Comparison of ENCODE assay signal across 31 mouse cellular contexts in the genomic region with DNA sequence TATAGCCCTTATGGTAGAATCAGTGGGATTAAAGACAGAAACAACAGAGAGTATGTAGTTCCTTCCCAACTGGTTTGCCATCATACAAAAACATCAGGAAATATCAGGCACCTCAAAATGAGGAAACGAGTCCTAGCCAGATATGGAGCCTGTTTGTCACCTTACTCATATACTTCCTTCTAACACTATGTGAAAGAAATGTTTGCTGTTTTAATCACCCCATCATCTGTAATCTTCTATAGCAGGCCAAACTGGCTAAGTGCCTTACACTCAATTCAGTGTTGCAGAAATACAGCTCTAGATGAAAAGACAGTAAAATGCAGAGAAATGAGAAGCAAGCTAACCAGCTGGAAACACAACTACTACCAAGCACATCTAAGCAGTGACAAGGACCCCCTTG.
"Had no signal": no experiment of that assay in that cellular context is flagged by ENCODE, and none has a peak within 500 bp of the region (broad histone marks: within the 10 kb centered on the region; RNA-seq: fewer than 3 reads in every experiment).

No protein-coding gene starts in this region.

- ATAC-seq: liver, embryonic 12.5 days; liver, postnatal 0 days; lung, postnatal 0 days; midbrain, embryonic 13.5 days; midbrain, embryonic 15.5 days; midbrain, embryonic 16.5 days had no signal

- H3K27ac ChIP-seq: limb, embryonic 10.5 days; limb, embryonic 12.5 days; limb, embryonic 13.5 days; limb, embryonic 15.5 days; liver, embryonic 12.5 days; liver, embryonic 13.5 days; liver, embryonic 14.5 days; liver, embryonic 15.5 days; lung, embryonic 15.5 days; macrophage; midbrain, embryonic 10.5 days; midbrain, embryonic 12.5 days; midbrain, embryonic 13.5 days; midbrain, embryonic 15.5 days had no signal

- H3K27me3 ChIP-seq: limb, embryonic 12.5 days; limb, embryonic 13.5 days; limb, embryonic 15.5 days; liver, embryonic 12.5 days; liver, embryonic 13.5 days; liver, embryonic 15.5 days; lung, embryonic 15.5 days; megakaryocyte, embryonic 14.5 days; midbrain, embryonic 12.5 days; midbrain, embryonic 13.5 days; midbrain, embryonic 15.5 days had no signal

- DNase-seq: left cerebral cortex, postnatal 4 days; liver; liver, embryonic 13.5 days; liver, postnatal 0 days; lung, adult 18-20 months; lung, adult 2 months; lung, embryonic 14.5 days; lung, postnatal 10 days; lung, postnatal 14 days; lung, postnatal 36 days; lung, postnatal 4 days; midbrain, embryonic 14.5 days had no signal

- H3K9me3 ChIP-seq: limb, embryonic 10.5 days; limb, embryonic 12.5 days; limb, embryonic 13.5 days; limb, embryonic 15.5 days; liver, embryonic 12.5 days; liver, embryonic 13.5 days; liver, embryonic 15.5 days; lung, embryonic 15.5 days; megakaryocyte, embryonic 14.5 days; midbrain, embryonic 10.5 days; midbrain, embryonic 12.5 days; midbrain, embryonic 13.5 days; midbrain, embryonic 15.5 days had no signal

- H3K9ac ChIP-seq: limb, embryonic 12.5 days; limb, embryonic 13.5 days; limb, embryonic 15.5 days; liver, embryonic 12.5 days; liver, embryonic 13.5 days; liver, embryonic 14.5 days; liver, embryonic 15.5 days; liver, postnatal 0 days; lung, embryonic 14.5 days; lung, embryonic 15.5 days; midbrain, embryonic 12.5 days; midbrain, embryonic 13.5 days; midbrain, embryonic 15.5 days had no signal

- H3K4me1 ChIP-seq: limb, embryonic 10.5 days; limb, embryonic 12.5 days; limb, embryonic 13.5 days; limb, embryonic 15.5 days; liver, embryonic 12.5 days; liver, embryonic 13.5 days; liver, embryonic 15.5 days; lung, embryonic 15.5 days; midbrain, embryonic 10.5 days; midbrain, embryonic 12.5 days; midbrain, embryonic 13.5 days; midbrain, embryonic 15.5 days had no signal

- H3K36me3 ChIP-seq: limb, embryonic 10.5 days; limb, embryonic 12.5 days; limb, embryonic 13.5 days; limb, embryonic 15.5 days; liver, embryonic 12.5 days; liver, embryonic 13.5 days; liver, embryonic 15.5 days; lung, embryonic 15.5 days; midbrain, embryonic 10.5 days; midbrain, embryonic 12.5 days; midbrain, embryonic 13.5 days; midbrain, embryonic 15.5 days had no signal

- H3K4me3 ChIP-seq: limb, embryonic 10.5 days; limb, embryonic 12.5 days; limb, embryonic 13.5 days; limb, embryonic 15.5 days; liver, embryonic 12.5 days; liver, embryonic 13.5 days; liver, embryonic 15.5 days; lung, embryonic 15.5 days; midbrain, embryonic 10.5 days; midbrain, embryonic 12.5 days; midbrain, embryonic 13.5 days; midbrain, embryonic 15.5 days; myocyte had no signal

- H3K4me2 ChIP-seq: limb, embryonic 12.5 days; limb, embryonic 13.5 days; limb, embryonic 15.5 days; liver, embryonic 11.5 days; liver, embryonic 12.5 days; liver, embryonic 13.5 days; liver, embryonic 15.5 days; lung, embryonic 14.5 days; lung, embryonic 15.5 days; midbrain, embryonic 11.5 days; midbrain, embryonic 12.5 days; midbrain, embryonic 13.5 days; midbrain, embryonic 15.5 days had no signal
